Mouse (Mus musculus) CH12.LX (cell line): ENCODE measurements around the gene Pou2f1. TPM values are rescaled to one million over a fixed set of nuclear protein-coding genes. Genes with fewer than 3 reads are reported as not detected.

Experiments used
- DNase-seq: peaks from one replicate; pipeline ENCODE4 v3.0.0-alpha.2; 2013; ENCODE audit errors: extremely low read depth
- H3K27ac ChIP-seq: 2 replicates; pipeline ENCODE4 v1.5.1; 2012; ENCODE audit warnings: low read depth, mild to moderate bottlenecking, control low read depth, moderate library complexity; ENCODE audit not compliant: insufficient read depth
- H3K27me3 ChIP-seq: replicated peaks from 2 replicates; pipeline ENCODE3; 2012; ENCODE audit warnings: inconsistent platforms
- H3K36me3 ChIP-seq, 2 experiments: replicated peaks in 1 of 2; 2 replicates each; pipeline versions ENCODE3 to v1.6.1; 2012; ENCODE audit warnings: inconsistent platforms in 1 of 2, low read length in 1 of 2, mild to moderate bottlenecking in 1 of 2, mixed read lengths in 1 of 2, moderate library complexity in 1 of 2; ENCODE audit not compliant: control insufficient read depth in 1 of 2, insufficient read depth in 1 of 2
- H3K4me1 ChIP-seq, 2 experiments: 2 replicates each; pipeline ENCODE4 v1.6.1; 2012; ENCODE audit warnings: inconsistent platforms in 1 of 2, moderate library complexity in 1 of 2; ENCODE audit not compliant: insufficient read depth in 2 of 2, control insufficient read depth in 1 of 2
- H3K4me2 ChIP-seq: 2 replicates; pipeline ENCODE4 v1.6.1; 2012; ENCODE audit warnings: low read depth, mild to moderate bottlenecking, control low read depth; ENCODE audit not compliant: poor library complexity, insufficient read depth, severe bottlenecking
- H3K4me3 ChIP-seq, 3 experiments: fragments of 150-350 bp in 1 of 3; sonication (generic) in 1 of 3; replicated peaks in 1 of 3; 2 replicates each; pipeline versions ENCODE3 to v1.5.1; 2011 to 2012; ENCODE audit warnings: low read depth in 2 of 3, low read length in 2 of 3, mild to moderate bottlenecking in 2 of 3, moderate library complexity in 2 of 3, control low read depth in 1 of 3, improper control_type of control experiment in 1 of 3, inconsistent platforms in 1 of 3, mixed read lengths in 1 of 3; ENCODE audit not compliant: poor library complexity in 1 of 3
- H3K79me2 ChIP-seq: replicated peaks from 2 replicates; pipeline ENCODE4 v1.6.1; 2012; ENCODE audit warnings: mild to moderate bottlenecking, moderate library complexity; ENCODE audit not compliant: control insufficient read depth, poor library complexity, insufficient read depth, severe bottlenecking; ENCODE audit errors: extremely low read depth
- H3K9ac ChIP-seq: 2 replicates; pipeline ENCODE4 v1.6.1; 2012; ENCODE audit warnings: low read depth, mild to moderate bottlenecking, control low read depth, moderate library complexity; ENCODE audit not compliant: insufficient read depth
- H3K9me3 ChIP-seq: replicated peaks from 2 replicates; pipeline ENCODE3; 2012; ENCODE audit warnings: low read length, inconsistent platforms, mixed read lengths
- CHD2 ChIP-seq: IDR thresholded peaks from 2 replicates; pipeline ENCODE4 v1.6.1; 2011; ENCODE audit warnings: low read length, improper control_type of control experiment
- CTCF ChIP-seq, 2 experiments: IDR thresholded peaks in 1 of 2; conservative IDR thresholded peaks in 1 of 2; 2 replicates each; pipeline ENCODE4 v1.5.1; 2011 to 2012; ENCODE audit warnings: low read depth in 2 of 2, low read length in 2 of 2, improper control_type of control experiment in 1 of 2, inconsistent platforms in 1 of 2, mild to moderate bottlenecking in 1 of 2, moderate library complexity in 1 of 2
- EP300 ChIP-seq: IDR thresholded peaks from 2 replicates; pipeline ENCODE4 v1.6.1; 2011; ENCODE audit warnings: low read length, improper control_type of control experiment
- ETS1 ChIP-seq: conservative IDR thresholded peaks from 2 replicates; pipeline ENCODE4 v1.6.1; 2012; ENCODE audit warnings: low read depth, mild to moderate bottlenecking, inconsistent platforms, low read length, improper control_type of control experiment, moderate library complexity
- GABPA ChIP-seq: IDR thresholded peaks from 2 replicates; pipeline ENCODE4 v1.6.1; 2012; ENCODE audit warnings: low read depth, low read length, improper control_type of control experiment, inconsistent platforms; ENCODE audit not compliant: insufficient replicate concordance
- IRF4 ChIP-seq: IDR thresholded peaks from 2 replicates; pipeline ENCODE4 v1.6.1; 2014; ENCODE audit warnings: low read depth, mild to moderate bottlenecking, inconsistent platforms, low read length, improper control_type of control experiment
- JUN ChIP-seq: IDR thresholded peaks from 2 replicates; pipeline ENCODE4 v1.6.1; 2011; ENCODE audit warnings: low read depth, mild to moderate bottlenecking, low read length, improper control_type of control experiment, moderate library complexity; ENCODE audit not compliant: insufficient read depth
- MAFK ChIP-seq: IDR thresholded peaks from 2 replicates; pipeline ENCODE4 v1.6.1; 2011; ENCODE audit warnings: low read length, improper control_type of control experiment; ENCODE audit not compliant: insufficient replicate concordance
- MAX ChIP-seq: IDR thresholded peaks from 2 replicates; pipeline ENCODE4 v1.6.1; 2011; ENCODE audit warnings: low read length, improper control_type of control experiment
- MAZ ChIP-seq: IDR thresholded peaks from 2 replicates; pipeline ENCODE4 v1.6.1; 2012; ENCODE audit warnings: low read depth, mild to moderate bottlenecking, inconsistent platforms, low read length, improper control_type of control experiment, moderate library complexity
- MEF2A ChIP-seq: IDR thresholded peaks from 2 replicates; pipeline ENCODE4 v1.6.1; 2014; ENCODE audit warnings: low read depth, mild to moderate bottlenecking, inconsistent platforms, low read length, improper control_type of control experiment, borderline replicate concordance
- MYC ChIP-seq: IDR thresholded peaks from 2 replicates; pipeline ENCODE4 v1.6.1; 2011; ENCODE audit warnings: low read depth, mild to moderate bottlenecking, improper control_type of control experiment, low read length
- NELFE ChIP-seq: IDR thresholded peaks from 2 replicates; pipeline ENCODE4 v1.6.1; 2011; ENCODE audit warnings: low read depth, low read length, improper control_type of control experiment
- PAX5 ChIP-seq: IDR thresholded peaks from 2 replicates; pipeline ENCODE4 v1.6.1; 2012; ENCODE audit warnings: low read length, inconsistent platforms, mixed read lengths
- POLR2AphosphoS2 ChIP-seq: IDR thresholded peaks from 2 replicates; pipeline ENCODE4 v1.6.1; 2011; ENCODE audit warnings: low read depth, low read length, improper control_type of control experiment
- RCOR1 ChIP-seq: conservative IDR thresholded peaks from 2 replicates; pipeline ENCODE4 v1.6.1; 2012; ENCODE audit warnings: low read depth, mild to moderate bottlenecking, inconsistent platforms, low read length, improper control_type of control experiment
- SIN3A ChIP-seq: IDR thresholded peaks from 2 replicates; pipeline ENCODE4 v1.6.1; 2012; ENCODE audit warnings: low read length, improper control_type of control experiment, inconsistent platforms
- USF2 ChIP-seq: conservative IDR thresholded peaks from 2 replicates; pipeline ENCODE4 v1.6.1; 2011; ENCODE audit warnings: low read depth, low read length, improper control_type of control experiment
- ZC3H11A ChIP-seq: IDR thresholded peaks from 2 replicates; pipeline ENCODE4 v1.6.1; 2012; ENCODE audit warnings: low read depth, mild to moderate bottlenecking, inconsistent platforms, low read length, improper control_type of control experiment
- ZMIZ1 ChIP-seq: IDR thresholded peaks from 2 replicates; pipeline ENCODE4 v1.6.1; 2012; ENCODE audit warnings: low read depth, mild to moderate bottlenecking, inconsistent platforms, low read length, improper control_type of control experiment
- dilution Hi-C: fragments of 300-500 bp; cut with MboI; formaldehyde crosslinking; loops from 2 replicates; pipeline ENCODE4 v1.14.3; 2020; ENCODE audit warnings: low sequenced_read_pairs; ENCODE audit not compliant: extremely low pct_unique_long_range_greater_than_20kb, extremely low pct_ligation_motif_present
- in situ Hi-C: fragments of 300-500 bp; cut with MboI; formaldehyde crosslinking; loops from 3 replicates; pipeline ENCODE4 v1.14.3; 2019; ENCODE audit warnings: low sequenced_read_pairs, low pct_ligation_motif_present, low pct_unique_long_range_greater_than_20kb, mixed read lengths
- polyA plus RNA-seq: library from polyadenylated mRNA; unstranded; fragments of >175 nt; gene quantifications from 2 replicates; pipeline ENCODE4 v1.2.1, GENCODE M21; 2012; ENCODE audit warnings: low read depth; ENCODE audit not compliant: insufficient read length
- total RNA-seq, 2 experiments: library from RNA; depleted of rRNA; stranded (reverse); fragments of 300-350 nt in 1 of 2; fragments of >200 nt in 1 of 2; gene quantifications; 2 replicates each; pipeline ENCODE4 v1.2.3; 2012 to 2014

The Pou2f1 gene
- total and polyA plus RNA-seq, 3 experiments, result 6.4 to 18.3 (median 7.4) TPM

- Histone ChIP-seq H3K27me3 (peaks cover 1% of the 10 kb centered on the region), H3K36me3 (no peaks in the 10 kb centered on the region), H3K79me2 (peaks cover 27% of the 10 kb centered on the region), H3K27ac (no peak overlapping the region), H3K9ac (0 out of 2 replicates have a peak overlapping the region, but pooled peaks have one; percentile 60), H3K4me1 (peaks cover 2 to 54% of the 10 kb centered on the region in 2 experiments; a peak in 3 of 4 replicates), H3K4me3 (no peak overlapping the region), H3K4me2 (peak overlapping the region; percentile 95), H3K9me3 (no peaks in the 10 kb centered on the region)
- TF ChIP-seq CTCF (conservative IDR thresholded peaks at IDR 0.05 in 1 of 2, IDR thresholded peaks at IDR 0.05 in 1 of 2; ENCODE audit: low read depth in 2 of 2, low read length in 2 of 2) (no peak), GABPA (no peak), NELFE (no peak), MAFK (no peak), POLR2AphosphoS2 (no peak), MAX (no peak), ZC3H11A (no peak), RCOR1 (no peak), ZMIZ1 (no peak), USF2 (no peak), IRF4 (no peak), SIN3A (no peak), JUN (no peak), PAX5 (no peak), MAZ (no peak), MEF2A (no peak), MYC (no peak), CHD2 (no peak), ETS1 (no peak)
- no peak for DNase-seq
- dilution Hi-C loops, result no loop called here
- in situ Hi-C loops, result loop anchor here (10.0 to 25.0 kb wide), 3 partner anchors 59 to 393 kb away; partner anchors contain the start of genes Mpzl1 and Tada1
These were observed 8.2 kb downstream of the Pou2f1 start for GRCm38 (mm10) chr1:165994279-165994678.

GRCm38 (mm10) chr1:165993270-165994156 is 9.0 kb downstream of the Pou2f1 start:
- no peak for DNase-seq
- Histone ChIP-seq H3K79me2 (peaks cover 28% of the 10 kb centered on the region), H3K9ac (peak overlapping the region; percentile 60), H3K4me3 (no peak overlapping the region), H3K4me2 (peak overlapping the region; percentile 97), H3K4me1 (peaks cover 2 to 52% of the 10 kb centered on the region in 2 experiments; a peak in 3 of 4 replicates), H3K36me3 (no peaks in the 10 kb centered on the region), H3K27ac (peak overlapping the region; percentile 44; the same call in 1 of the 2 replicates), H3K27me3 (peaks cover 1% of the 10 kb centered on the region), H3K9me3 (no peaks in the 10 kb centered on the region)
- in situ Hi-C loops (loop anchor here (10.0 to 25.0 kb wide), 3 partner anchors 59 to 394 kb away; partner anchors contain the start of genes Mpzl1 and Tada1), dilution Hi-C loops (no loop called here)
- TF ChIP-seq SIN3A (peak; percentile 54; the same call in 1 of the 2 replicates), EP300 (0 out of 2 replicates have a peak, but pooled peaks have one; percentile 36), MEF2A (0 out of 2 replicates have a peak, but pooled peaks have one; percentile 13), MYC (no peak)
